Mouse (Mus musculus) spleen, adult 2 months (tissue): ENCODE data around the gene Fbxw21. TPM values are rescaled to one million over a fixed set of nuclear protein-coding genes. Genes with fewer than 3 reads are reported as not detected.

Experiments used
- DNase-seq, 2 experiments: peaks; one replicate each; pipeline versions ENCODE4 v3.0.0 to v3.0.0-alpha.2; 2012 to 2021; ENCODE audit warnings: low spot score in 2 of 2, low read depth in 1 of 2
- H3K27ac ChIP-seq: fragments of 200-500 bp; 2 replicates; pipeline ENCODE4 v1.5.1; 2012; ENCODE audit warnings: low read length, inconsistent platforms; ENCODE audit not compliant: insufficient read depth
- H3K27me3 ChIP-seq: fragments of 200-500 bp; 2 replicates; pipeline ENCODE4 v1.6.1; 2012; ENCODE audit warnings: mild to moderate bottlenecking, moderate library complexity, low read length, inconsistent platforms; ENCODE audit not compliant: control insufficient read depth, insufficient read depth
- H3K36me3 ChIP-seq: fragments of 200-500 bp; 2 replicates; pipeline ENCODE4 v1.6.1; 2012; ENCODE audit warnings: mild to moderate bottlenecking, low read length, inconsistent platforms; ENCODE audit not compliant: control insufficient read depth, insufficient read depth
- H3K4me1 ChIP-seq: fragments of 200-500 bp; 2 replicates; pipeline ENCODE4 v1.6.1; 2011; ENCODE audit warnings: inconsistent platforms; ENCODE audit not compliant: control insufficient read depth, insufficient read depth, insufficient read length
- H3K4me3 ChIP-seq: fragments of 200-500 bp; 2 replicates; pipeline ENCODE4 v1.5.1; 2011; ENCODE audit warnings: mild to moderate bottlenecking, inconsistent platforms; ENCODE audit not compliant: insufficient read depth, insufficient read length; ENCODE audit errors: extremely low read depth
- CTCF ChIP-seq: fragments of 200-500 bp; IDR thresholded peaks from 2 replicates; pipeline ENCODE4 v1.5.1; 2011; ENCODE audit warnings: mild to moderate bottlenecking, inconsistent platforms; ENCODE audit not compliant: insufficient read depth, insufficient read length, insufficient replicate concordance; ENCODE audit errors: extremely low read depth
- POLR2A ChIP-seq: fragments of 200-500 bp; IDR thresholded peaks from 2 replicates; pipeline ENCODE4 v1.6.1; 2011; ENCODE audit warnings: low read depth, low read length, inconsistent platforms
- WGBS: fragments of 180-500 bp; shearing (Covaris S2); methylation state at CpG from one replicate; pipeline ENCODE4 v1.1.7; 2018; 5-methylcytosine and 5-hydroxymethylcytosine counted together
- polyA plus RNA-seq: library from polyadenylated mRNA; depleted of rRNA; stranded (reverse); fragments of >200 nt; gene quantifications from 2 replicates; pipeline ENCODE4 v1.2.3, GENCODE M21; 2012

Gene Fbxw21
- polyA plus RNA-seq, 1 experiment = not detected

DNA sequence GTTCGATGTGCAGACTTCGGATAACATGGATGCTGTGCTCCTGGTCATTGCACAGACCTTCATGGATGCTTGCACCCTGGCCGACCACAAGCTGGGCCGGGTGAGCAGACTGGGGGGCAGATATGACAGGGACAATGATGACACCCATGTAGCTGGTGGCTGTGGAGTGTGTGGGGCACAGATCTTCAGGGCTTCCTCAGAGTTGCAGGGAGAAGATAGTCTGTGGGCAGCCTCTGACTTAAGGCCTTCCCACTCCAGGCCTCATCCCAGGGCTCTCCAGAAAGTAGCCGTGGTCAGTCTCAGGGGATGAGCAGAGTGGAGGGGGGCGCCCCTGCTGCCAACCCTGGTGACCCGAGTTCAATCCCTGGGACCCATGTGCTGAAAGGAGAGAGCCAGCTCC lies 47.0 kb downstream of the Fbxw21 start:
- Histone ChIP-seq H3K27me3 (no peaks in the 10 kb centered on the region), H3K4me3 (no peak overlapping the region), H3K4me1 (peaks cover 6% of the 10 kb centered on the region; the same call in 1 of the 2 replicates), H3K27ac (no peak overlapping the region), H3K36me3 (no peaks in the 10 kb centered on the region)
- TF ChIP-seq POLR2A (no peak), CTCF (no peak)
- WGBS = 94% methylated on average over 7 of the region's 7 CpGs
- no peak for DNase-seq

GRCm38 (mm10) chr9:109114276-109114675 lies 47.6 kb downstream of the Fbxw21 start:
- DNase-seq = no peak
- TF ChIP-seq CTCF = no peak
- TF ChIP-seq POLR2A = no peak
- Histone ChIP-seq H3K36me3 (no peaks in the 10 kb centered on the region), H3K4me1 (peaks cover 6% of the 10 kb centered on the region; the same call in 1 of the 2 replicates), H3K27ac (no peak overlapping the region), H3K4me3 (no peak overlapping the region), H3K27me3 (no peaks in the 10 kb centered on the region)
- WGBS = 94% methylated on average over 11 of the region's 11 CpGs

- Histone ChIP-seq H3K4me3 (no peak overlapping the region), H3K27ac (no peak overlapping the region), H3K27me3 (no peaks in the 10 kb centered on the region), H3K36me3 (no peaks in the 10 kb centered on the region), H3K4me1 (peaks cover 5% of the 10 kb centered on the region; the same call in 1 of the 2 replicates)
- DNase-seq = no peak
- WGBS = 84% methylated on average over 8 of the region's 8 CpGs
- TF ChIP-seq POLR2A (no peak), CTCF (no peak)
Observed at GRCm38 (mm10) chr9:109113331-109113730, 48.5 kb downstream of the Fbxw21 start.

DNA sequence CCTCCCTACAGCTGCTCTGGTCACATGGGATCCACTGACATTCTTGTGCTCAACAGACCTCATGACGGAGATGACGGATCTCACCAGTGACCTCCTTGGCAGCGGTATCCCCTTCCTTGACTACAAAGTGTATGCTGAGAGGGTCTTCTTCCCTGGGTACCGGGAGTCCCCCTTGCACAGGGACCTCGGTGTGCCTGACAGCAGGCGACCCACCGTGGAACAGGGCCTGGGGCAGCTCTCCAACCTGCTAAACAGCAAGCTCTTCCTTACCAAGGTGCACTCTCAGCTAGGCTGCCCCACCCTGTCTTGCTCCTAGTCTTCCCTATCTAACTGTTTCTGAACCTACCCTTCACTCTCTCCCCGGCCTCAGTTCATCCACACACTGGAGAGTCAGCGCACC lies 50.2 kb downstream of the Fbxw21 start:
- WGBS = 96% methylated on average over 9 of the region's 9 CpGs
- Histone ChIP-seq H3K4me3 (no peak overlapping the region), H3K27ac (no peak overlapping the region), H3K4me1 (no peaks in the 10 kb centered on the region), H3K27me3 (no peaks in the 10 kb centered on the region), H3K36me3 (no peaks in the 10 kb centered on the region)
- TF ChIP-seq POLR2A (no peak), CTCF (no peak)
- DNase-seq = peak in 1 of 2 experiments; percentile 1

DNA sequence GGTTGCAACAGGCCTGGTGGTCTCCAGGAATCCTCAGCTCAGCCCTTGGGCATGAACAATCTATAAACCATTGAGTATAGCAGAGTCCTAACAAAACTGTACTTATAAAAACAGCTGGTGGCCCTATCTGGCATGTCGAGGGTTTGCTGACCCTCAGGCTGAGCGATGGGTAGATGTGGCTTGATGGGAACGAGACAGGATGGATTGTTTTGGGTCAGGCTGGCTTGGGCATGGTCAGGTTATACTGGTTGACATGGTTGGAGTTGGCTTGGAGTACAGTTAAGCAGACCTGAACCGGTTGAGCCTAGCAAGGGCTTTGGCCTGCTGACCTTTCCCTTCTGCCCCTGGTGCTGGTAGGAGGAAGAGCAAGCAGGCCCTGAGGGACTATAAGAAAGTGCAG lies 50.7 kb downstream of the Fbxw21 start:
- 84% methylated on average over 4 of the region's 4 CpGs for WGBS
- peak in 1 of 2 experiments; percentile 1 for DNase-seq
- no peak overlapping the region for H3K27ac ChIP-seq
- TF ChIP-seq CTCF (no peak), POLR2A (no peak)
- no peaks in the 10 kb centered on the region for H3K27me3 ChIP-seq
- no peaks in the 10 kb centered on the region for H3K36me3 ChIP-seq
- no peak overlapping the region for H3K4me3 ChIP-seq
- H3K4me1 ChIP-seq = no peaks in the 10 kb centered on the region

- Histone ChIP-seq H3K27ac (no peak overlapping the region), H3K4me3 (no peak overlapping the region)
- WGBS = 92% methylated on average over 11 of the region's 11 CpGs
Observed at GRCm38 (mm10) chr9:109110240-109110639, 51.6 kb downstream of the Fbxw21 start.

DNA sequence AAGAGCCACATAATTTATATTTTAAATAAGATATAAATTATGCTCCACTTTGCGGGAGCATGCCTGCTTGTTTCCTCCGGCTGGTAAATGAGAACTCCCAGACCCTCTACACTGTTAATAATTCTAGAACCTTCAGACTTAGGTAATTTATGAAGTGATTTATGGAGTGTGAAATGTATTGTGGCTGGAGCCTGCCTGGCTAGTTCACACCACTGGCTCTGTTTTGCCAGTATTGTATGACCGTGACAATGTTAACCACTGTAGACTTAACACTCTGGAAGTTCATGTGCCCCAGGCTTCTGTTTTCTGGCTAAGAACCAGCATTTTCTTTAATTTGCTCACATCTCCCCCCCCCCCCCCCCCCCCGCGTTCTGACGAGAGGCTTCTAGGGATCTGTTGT lies 54.5 kb downstream of the Fbxw21 start:
- no peak for TF ChIP-seq CTCF
- no peak for TF ChIP-seq POLR2A
- no peak for DNase-seq
- Histone ChIP-seq H3K4me1 (no peaks in the 10 kb centered on the region), H3K4me3 (no peak overlapping the region), H3K36me3 (no peaks in the 10 kb centered on the region), H3K27me3 (no peaks in the 10 kb centered on the region), H3K27ac (no peak overlapping the region)
- 75% methylated on average over 6 of the region's 6 CpGs for WGBS

More at GRCm38 (mm10) chr9:109110240-109110639, 51.6 kb downstream of the Fbxw21 start:
- TF ChIP-seq POLR2A (no peak), CTCF (no peak)
- H3K36me3 ChIP-seq = no peaks in the 10 kb centered on the region
- DNase-seq = no peak
- H3K4me1 ChIP-seq = no peaks in the 10 kb centered on the region
- no peaks in the 10 kb centered on the region for H3K27me3 ChIP-seq
